Mouse (Mus musculus): ENCODE results near the gene Pebp1. TPM values are rescaled to one million over a fixed set of nuclear protein-coding genes. Genes with fewer than 3 reads are reported as not detected.
A peak's percentile ranks its signal among the peaks of the same experiment; 100 is the strongest.
"Not testable (repeated sequence)": the region's sequence is repeated elsewhere in the genome, so short reads cannot be mapped to it uniquely, and the experiment has no call there.

Gene Pebp1
- total RNA-seq (2021) (1,000 to 10,000 TPM; 1,220 to 1,287 TPM), polyA plus RNA-seq (2012; rRNA removed) (2,538 and 3,200 TPM in 2 replicates)
- long read RNA-seq, transcript Pebp1-201 (4 exons, 1,240 nt), result major isoform, 1,388 of 1,418 reads
- long read RNA-seq, partial matches to known transcripts, result 7 of 1,418 reads
- long read RNA-seq, other reads (novel, unspliced or antisense), result 23 of 1,418 reads

- peak; percentile 99 for DNase-seq
Observed at GRCm38 (mm10) chr5:117286831-117287822, at the start of gene Pebp1. TSS of gene Pebp1 (minus strand) at chr5:117287625.

- DNase-seq, result no peak
Observed at GRCm38 (mm10) chr5:117330457-117330856, 43.0 kb upstream of the Pebp1 start.

GRCm38 (mm10) chr5:117326408-117326807 lies 39.0 kb upstream of the Pebp1 start:
- DNase-seq, result no peak

DNA sequence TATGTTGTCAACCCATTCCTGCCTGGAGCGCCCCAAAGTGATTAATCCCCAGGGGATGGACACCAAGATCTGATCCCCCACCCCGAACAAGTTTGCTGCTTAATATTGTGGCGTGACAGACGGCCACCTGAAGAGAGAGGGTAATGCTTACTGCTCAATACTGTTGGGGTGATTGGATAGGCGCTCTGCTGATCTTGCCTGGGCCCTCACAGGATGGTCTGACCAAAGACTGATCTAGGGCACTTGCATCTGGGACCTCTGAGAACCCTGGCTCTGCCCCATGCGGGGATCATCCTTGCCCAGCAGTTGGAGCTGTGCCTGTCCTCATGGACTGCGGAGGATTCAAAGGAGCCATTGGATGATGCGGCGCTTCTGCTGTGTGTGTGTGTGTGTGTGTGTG lies 36.3 kb upstream of the Pebp1 start:
- DNase-seq, result no peak

DNA sequence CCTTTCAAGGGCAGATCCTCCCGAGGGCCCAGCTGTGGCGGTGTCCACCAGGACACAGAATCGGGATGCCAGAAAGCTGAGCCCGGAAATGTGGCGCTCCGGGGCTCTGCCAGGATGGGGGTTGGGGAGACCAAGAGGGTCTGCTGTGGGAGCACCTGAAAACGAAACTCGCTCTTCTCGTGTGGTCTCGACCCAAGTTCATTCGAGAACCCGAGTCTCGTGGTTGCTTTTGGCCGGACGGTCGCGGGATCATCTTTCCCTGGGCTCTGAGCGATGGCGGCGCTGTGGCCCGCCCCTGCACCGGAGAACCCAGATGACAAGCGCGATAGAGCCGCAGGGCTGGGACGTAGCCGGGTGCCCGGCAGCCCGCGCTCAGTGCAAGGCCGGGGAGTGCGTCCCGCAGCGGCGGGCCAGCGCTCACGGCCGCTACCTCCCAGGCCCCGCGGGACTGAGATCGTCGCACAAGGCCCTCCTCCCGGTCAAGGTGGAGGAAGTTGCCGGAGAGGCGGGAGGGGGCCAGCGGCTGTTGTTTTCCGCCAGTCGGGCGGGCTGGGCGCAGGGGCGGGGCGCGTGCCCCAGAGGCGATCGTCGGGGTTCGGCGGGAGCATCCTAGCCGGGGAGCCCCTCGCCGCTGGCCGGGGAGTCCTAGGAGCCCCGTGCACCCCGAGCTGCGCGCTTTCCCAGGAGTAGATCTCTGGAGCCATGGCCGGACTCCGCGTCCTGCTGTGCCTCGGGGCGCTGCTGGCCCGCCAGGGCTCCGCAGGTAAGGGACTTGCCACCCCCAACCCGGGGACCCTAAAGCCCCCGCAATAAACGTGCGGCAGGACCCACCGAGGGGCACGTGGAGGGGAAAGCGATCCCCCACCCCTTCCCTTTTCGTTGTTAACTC lies 31.6 kb upstream of the Pebp1 start, which contains the start of gene Vsig10:
Gene Vsig10 (plus strand): TSS at position 343 of the 889 bp plus-strand sequence.
- peak; percentile 90 for DNase-seq

DNA sequence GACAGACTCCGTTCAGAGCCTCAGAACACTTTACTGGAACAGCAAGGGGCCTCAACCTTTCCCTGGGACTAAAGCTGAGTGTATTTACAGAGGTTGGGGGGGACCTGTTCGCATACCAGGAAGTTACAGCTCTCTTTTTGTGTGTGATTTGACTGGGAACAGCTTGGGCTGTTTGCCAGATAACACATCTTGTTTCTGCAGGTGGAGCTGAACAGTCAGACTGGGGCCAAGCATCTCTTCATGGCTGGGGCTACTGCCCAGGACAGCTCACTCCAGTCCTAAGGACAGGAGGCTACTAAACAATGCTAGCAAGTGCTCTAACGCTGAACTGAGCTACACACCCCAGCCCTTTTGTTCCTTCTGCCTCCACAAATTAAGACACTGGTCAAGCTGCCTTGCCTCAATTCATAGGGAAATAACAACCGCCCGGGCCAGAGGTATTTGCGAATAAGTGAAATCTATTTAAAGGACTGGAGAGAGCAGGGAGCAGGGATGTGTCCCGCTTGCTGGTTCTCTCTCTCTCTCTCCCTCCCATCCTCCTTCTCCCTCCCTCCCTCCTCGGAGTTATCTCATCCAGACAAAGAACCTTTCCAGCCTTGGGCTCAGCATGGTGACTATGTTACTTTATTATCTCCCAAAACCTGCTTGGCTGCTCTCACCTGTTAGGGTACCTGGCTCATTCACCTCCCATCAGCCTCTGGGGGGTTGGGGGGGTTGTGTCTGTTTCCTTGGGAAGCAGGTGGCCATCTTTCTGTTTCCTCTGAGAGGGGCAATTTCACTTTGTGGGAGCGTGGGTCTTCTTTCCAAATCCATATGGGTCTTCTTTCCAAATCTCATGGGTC lies 27.4 kb upstream of the Pebp1 start:
- DNase-seq, result no peak

DNA sequence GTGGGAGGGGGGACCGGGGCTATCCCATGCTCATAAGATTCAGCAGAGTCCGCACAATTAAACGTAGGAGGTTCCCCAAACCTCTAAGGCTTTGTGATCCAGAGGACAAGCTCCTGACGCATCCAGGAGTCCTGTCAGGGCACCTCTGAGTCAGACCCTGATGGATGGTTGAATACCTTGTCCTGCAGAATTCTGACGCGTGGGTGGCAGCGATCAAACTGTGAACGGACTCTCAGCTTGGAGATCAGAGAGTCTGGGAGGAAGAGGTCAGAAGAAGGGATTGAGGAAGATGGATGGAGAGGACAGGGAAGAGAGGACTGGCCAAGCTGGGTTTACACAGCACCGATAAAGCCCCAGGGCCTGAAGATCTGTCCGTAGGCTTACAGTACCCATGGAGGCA lies 26.5 kb upstream of the Pebp1 start:
- peak; percentile 54 for DNase-seq

DNA sequence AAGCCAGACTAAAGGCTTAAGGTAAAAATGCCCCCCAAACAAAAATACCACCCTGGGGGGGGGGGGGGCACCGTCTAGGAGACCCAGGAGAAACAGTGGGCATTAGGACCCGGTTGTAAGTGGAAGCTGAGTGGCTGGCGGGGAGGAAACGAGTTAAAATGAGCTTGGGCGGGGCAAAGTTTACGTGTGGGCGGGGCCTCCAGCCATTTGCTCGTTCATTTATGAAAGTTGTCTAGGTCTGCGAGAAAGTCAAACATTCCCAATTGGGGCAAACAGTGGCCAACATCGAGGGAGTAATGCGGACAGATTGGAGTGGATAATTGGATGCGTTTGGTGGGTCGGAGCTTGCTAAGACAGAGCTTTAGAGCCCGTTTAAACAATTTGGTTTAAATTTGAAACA lies 26.0 kb upstream of the Pebp1 start:
- peak; percentile 73 for DNase-seq

GRCm38 (mm10) chr5:117307699-117308098 lies 20.3 kb upstream of the Pebp1 start:
- DNase-seq, result peak; percentile 84

GRCm38 (mm10) chr5:117306826-117307225 lies 19.4 kb upstream of the Pebp1 start:
- no peak for DNase-seq

- no peak for DNase-seq
Observed at GRCm38 (mm10) chr5:117305754-117306153, 18.3 kb upstream of the Pebp1 start.

DNA sequence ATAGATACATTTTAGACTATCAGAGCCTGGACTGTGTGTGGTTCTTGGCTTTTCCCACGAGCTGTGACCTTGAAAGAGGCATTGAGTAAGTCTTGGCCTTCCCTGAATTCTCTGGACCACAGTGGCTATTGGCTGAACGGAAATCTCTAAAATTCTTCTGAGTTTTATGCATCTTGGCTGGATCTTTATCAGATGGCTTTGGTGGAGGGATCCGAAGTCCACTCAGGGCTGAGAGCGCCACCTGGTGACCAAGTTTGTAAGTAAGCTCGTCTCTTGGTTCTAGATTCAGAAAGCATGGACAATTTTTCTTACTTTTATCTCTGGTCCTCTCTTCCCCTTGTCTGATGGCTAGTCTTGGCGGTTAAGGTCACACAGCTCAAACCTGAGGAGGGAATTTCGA lies 17.5 kb upstream of the Pebp1 start:
- DNase-seq, result peak; percentile 82

GRCm38 (mm10) chr5:117303691-117304579 lies 16.5 kb upstream of the Pebp1 start:
- peak; percentile 64 for DNase-seq

GRCm38 (mm10) chr5:117302899-117303298 lies 15.5 kb upstream of the Pebp1 start:
- DNase-seq, result no peak

- DNase-seq, result peak; percentile 58
Observed at GRCm38 (mm10) chr5:117295011-117295410, 7.6 kb upstream of the Pebp1 start.

DNA sequence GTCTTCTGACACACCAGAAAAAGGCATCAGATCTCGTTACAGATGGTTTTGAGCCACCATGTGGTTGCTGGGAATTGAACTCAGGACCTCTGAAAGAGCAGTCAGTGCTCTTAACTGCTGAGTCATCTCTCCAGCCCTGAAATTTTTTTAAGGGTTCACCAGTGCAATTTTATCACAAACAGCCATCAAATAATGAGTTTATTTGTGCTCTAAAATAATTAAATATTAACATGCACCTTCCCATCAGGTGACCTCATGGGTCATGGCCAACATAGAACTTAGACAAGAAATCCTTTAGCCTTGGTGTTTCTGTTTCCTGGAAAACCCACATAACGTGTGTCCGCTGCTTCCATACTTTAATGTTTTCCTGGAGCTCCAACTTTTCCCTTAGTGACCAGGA lies 6.4 kb upstream of the Pebp1 start:
- not testable (repeated sequence) for DNase-seq

DNA sequence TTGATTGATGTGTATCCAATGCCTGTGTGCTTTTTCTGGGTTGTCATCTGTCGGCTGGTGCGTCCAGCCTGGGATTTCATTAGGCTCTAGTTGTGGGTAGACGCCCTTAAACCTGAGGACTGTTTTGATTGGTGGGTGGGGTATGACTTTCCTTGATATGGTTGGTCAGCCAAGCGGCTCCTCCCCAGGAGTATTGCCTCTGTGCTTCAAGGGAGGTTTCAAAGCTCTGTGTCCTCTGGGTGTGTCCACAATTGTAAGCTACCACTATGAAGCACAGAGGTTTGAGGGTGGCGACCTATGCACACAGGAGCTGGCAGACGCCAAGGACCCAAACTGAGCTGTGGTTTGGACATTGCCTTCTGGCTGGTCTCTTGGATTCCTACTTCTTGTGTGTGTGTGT lies 5.1 kb upstream of the Pebp1 start:
- no peak for DNase-seq

DNA sequence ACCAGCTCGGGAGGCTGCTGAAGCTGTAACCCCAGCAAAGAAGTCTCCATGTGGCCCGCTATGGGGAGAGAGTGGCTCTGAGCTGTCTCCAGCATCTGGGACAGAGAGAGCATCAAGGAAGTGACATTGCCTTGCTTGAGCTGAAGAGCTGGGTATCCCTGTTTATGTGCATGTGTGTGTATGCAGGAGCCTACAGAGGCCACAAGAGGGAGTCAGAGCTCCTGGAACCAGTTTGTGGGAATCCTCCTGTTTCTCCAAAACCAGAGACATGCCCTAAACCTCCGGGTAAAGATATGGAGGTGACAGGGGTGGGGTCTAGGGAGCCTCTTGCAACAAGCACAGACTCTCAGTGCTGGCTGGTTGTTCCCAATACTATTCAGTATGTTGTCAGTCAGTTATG lies 3.9 kb upstream of the Pebp1 start:
- no peak for DNase-seq

DNA sequence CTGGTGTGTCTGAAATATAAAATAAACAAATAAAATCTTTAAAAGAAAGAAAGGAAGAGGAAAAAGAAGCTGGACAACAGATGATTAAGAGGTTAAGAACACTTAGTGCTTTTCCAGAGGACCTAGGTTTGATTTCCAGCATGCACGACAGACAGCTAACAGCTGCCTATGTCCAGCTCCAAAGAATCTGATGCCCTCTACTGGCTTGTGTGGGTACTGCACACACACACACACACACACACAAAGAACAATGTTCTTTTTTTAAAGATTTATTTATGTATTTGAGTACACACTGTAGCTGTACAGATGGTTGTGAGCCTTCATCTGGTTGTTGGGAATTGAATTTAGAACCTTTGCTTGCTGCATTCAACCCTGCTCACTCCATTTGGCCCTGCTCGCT lies 2.7 kb upstream of the Pebp1 start:
- DNase-seq, result no peak

DNA sequence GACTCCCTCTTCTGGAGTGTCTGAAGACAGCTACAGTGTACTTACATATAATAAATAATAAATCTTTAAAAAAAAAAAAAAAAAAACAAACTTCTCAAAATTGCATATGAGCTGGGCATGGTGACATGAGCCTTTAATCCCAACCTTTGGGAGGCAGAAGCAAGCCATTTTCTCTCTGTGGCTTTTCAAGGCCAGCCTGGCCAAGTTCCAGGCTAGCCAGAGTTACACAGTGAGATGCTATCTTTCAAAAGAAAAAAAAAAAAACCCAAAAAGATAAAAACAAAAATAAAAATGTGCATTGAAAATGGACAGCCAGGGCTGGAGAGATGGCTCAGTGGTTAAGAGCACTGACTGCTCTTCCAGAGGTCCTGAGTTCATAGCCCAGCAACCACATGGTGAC lies 2.2 kb upstream of the Pebp1 start:
- DNase-seq, result no peak

Data from adrenal gland, adult 2 months (tissue).